Mouse (Mus musculus) embryonic fibroblast, embryonic 13.5 days (primary cell): ENCODE results near the gene Dus2. TPM values are rescaled to one million over a fixed set of nuclear protein-coding genes. Genes with fewer than 3 reads are reported as not detected.
A peak's percentile ranks its signal among the peaks of the same experiment; 100 is the strongest.
"Not testable (repeated sequence)": the region's sequence is repeated elsewhere in the genome, so short reads cannot be mapped to it uniquely, and the experiment has no call there.

ENCODE experiments used
- H3K27ac ChIP-seq: 2 replicates; pipeline ENCODE4 v1.5.1; 2012; ENCODE audit warnings: low read length, control low read depth, inconsistent platforms; ENCODE audit not compliant: insufficient read depth
- H3K4me1 ChIP-seq: 2 replicates; pipeline ENCODE4 v1.6.1; 2011; ENCODE audit warnings: low read length; ENCODE audit not compliant: control insufficient read depth, insufficient read depth
- H3K4me3 ChIP-seq: 2 replicates; pipeline ENCODE4 v1.5.1; 2011; ENCODE audit warnings: mild to moderate bottlenecking, control low read depth, low read length; ENCODE audit not compliant: insufficient read depth
- CTCF ChIP-seq: IDR thresholded peaks from 2 replicates; pipeline ENCODE4 v1.5.1; 2011; ENCODE audit warnings: mild to moderate bottlenecking, control low read depth, low read length, moderate library complexity, borderline replicate concordance; ENCODE audit not compliant: insufficient read depth
- POLR2A ChIP-seq: IDR thresholded peaks from 2 replicates; pipeline ENCODE4 v1.6.1; 2011; ENCODE audit warnings: low read depth, mild to moderate bottlenecking, control low read depth, low read length, moderate library complexity
- polyA plus RNA-seq: library from polyadenylated mRNA; stranded (reverse); fragments of >200 nt; gene quantifications from 2 replicates; pipeline ENCODE4 v1.2.4, GENCODE M21; 2011; ENCODE audit warnings: low read depth; ENCODE audit not compliant: missing spikeins, insufficient read length

Dus2 gene
- polyA plus RNA-seq, 1 experiment = 17.4 TPM

GRCm38 (mm10) chr8:106007135-106007534 is 16.0 kb downstream of the Dus2 start:
- no peak for TF ChIP-seq CTCF
- TF ChIP-seq POLR2A = no peak
- peaks cover 9% of the 10 kb centered on the region for H3K4me1 ChIP-seq
- H3K4me3 ChIP-seq = no peak overlapping the region
- peak overlapping the region; percentile 54; the same call in 1 of the 2 replicates for H3K27ac ChIP-seq

GRCm38 (mm10) chr8:106007891-106008290 is 16.8 kb downstream of the Dus2 start:
- H3K4me1 ChIP-seq, H3K4me3 ChIP-seq, H3K27ac ChIP-seq: not testable (repeated sequence)

DNA sequence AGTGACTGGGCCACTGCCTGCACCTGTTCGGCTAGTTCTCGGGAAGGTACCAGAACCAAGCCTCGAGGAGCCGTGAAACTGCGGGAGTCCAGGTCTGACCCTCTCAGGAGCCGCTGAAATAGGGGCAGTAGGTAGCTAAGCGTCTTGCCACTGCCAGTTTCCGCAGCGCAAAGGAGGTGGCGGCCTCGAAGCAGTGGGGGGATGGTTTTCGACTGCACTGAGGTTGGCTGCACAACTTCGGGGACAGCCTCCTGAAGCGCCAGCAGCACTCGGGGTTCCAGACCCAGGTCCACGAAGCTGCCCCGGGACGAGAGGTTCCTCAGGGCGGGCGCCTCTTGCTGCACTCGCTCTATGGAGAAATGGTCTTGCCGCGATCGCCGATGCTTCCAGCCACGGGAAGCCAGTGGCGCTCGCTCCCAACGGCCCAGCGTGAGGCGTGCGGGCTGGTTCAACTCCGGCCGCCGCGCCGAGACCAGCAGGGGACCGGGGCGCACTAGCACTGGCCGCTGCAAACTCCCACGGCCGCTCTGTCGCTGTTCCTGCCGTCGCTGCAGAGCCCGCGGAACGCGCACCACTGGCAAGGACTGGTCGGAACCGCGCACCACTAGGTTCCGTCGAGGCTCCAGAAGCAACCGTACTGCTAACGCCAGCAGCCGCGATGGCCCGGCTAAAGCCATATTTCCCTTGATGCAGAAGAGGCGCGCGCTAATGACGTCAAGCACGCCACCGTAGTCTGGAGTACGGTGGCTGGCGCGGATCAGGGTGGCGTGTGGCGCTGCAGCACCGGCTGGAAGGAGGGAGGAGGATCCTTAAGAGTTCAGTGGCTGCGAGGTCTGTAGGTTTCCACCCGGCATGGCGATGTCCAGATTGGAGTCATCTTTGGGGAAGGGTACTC is 19.9 kb downstream of the Dus2 start:
- H3K4me1 ChIP-seq = peaks cover 9% of the 10 kb centered on the region
- H3K4me3 ChIP-seq = peak overlapping the region; percentile 65
- TF ChIP-seq POLR2A (peak; percentile 87), CTCF (no peak)
- peak overlapping the region; percentile 20 for H3K27ac ChIP-seq

DNA sequence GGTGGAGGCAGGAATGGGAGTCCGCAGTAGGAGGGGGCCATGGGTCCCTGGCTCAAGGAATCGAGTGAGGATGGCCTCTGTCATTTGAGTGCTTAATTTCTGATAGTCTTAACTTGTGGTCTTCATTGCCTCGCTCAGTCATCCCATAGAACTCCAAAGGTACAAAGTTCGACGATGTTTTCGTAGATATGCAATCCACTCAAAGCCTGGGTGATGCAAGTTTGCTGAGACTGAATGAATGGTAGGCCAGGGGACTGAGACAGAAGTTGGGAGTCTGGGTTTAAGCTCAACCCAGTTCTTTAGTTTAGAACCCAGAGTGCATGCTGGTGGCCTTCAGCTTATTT is 20.5 kb downstream of the Dus2 start, which contains the start of gene Ddx28:
Ddx28 (minus strand) TSS at position 240 of the 344 bp plus-strand sequence.
- Histone ChIP-seq H3K27ac (peak within 1 kb of the TSS; percentile 20), H3K4me1 (peaks cover 9% of the 10 kb centered on the region), H3K4me3 (peak within 1 kb of the TSS; percentile 65)
- no peak for TF ChIP-seq POLR2A
- TF ChIP-seq CTCF = no peak

DNA sequence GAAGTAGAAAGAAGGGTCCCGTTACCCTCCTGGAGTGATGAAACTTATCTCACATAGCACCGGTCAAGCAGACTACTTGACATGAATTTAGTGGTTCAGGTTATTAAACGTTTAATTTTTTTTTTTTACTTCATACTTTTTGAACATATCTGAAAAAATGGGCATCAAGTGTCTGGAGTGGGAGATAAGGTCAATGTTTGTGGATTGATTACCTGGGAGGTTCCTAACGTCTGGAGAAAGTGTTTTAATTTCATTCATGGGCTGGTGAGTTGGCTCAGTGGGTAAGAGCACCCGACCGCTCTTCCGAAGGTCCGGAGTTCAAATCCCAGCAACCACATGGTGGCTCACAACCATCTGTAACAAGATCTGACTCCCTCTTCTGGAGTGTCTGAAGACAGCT is 21.1 kb downstream of the Dus2 start:
- peak overlapping the region; percentile 65 for H3K4me3 ChIP-seq
- not testable (repeated sequence) for H3K27ac ChIP-seq, H3K4me1 ChIP-seq

DNA sequence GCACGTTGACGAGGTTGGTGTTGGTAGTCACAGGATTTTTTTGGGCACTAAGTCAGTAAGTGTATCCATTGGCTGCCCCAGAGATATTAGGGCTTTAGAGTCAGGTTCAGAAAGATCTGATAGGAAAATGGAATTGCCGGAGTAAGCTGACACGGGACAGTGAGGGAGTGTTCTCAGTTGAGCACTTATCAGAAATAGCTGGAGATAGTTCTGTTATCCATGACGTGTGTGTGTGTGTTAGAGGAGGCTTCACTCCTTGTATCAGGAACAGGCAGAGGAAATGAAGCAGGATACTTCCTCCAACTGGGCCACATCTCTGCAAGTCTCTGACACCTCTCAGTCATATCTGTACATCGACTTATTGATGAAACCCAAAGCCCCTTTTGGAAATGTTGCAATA is 25.1 kb downstream of the Dus2 start:
- TF ChIP-seq POLR2A (no peak), CTCF (no peak)
- Histone ChIP-seq H3K27ac (no peak overlapping the region), H3K4me1 (no peaks in the 10 kb centered on the region), H3K4me3 (no peak overlapping the region)

DNA sequence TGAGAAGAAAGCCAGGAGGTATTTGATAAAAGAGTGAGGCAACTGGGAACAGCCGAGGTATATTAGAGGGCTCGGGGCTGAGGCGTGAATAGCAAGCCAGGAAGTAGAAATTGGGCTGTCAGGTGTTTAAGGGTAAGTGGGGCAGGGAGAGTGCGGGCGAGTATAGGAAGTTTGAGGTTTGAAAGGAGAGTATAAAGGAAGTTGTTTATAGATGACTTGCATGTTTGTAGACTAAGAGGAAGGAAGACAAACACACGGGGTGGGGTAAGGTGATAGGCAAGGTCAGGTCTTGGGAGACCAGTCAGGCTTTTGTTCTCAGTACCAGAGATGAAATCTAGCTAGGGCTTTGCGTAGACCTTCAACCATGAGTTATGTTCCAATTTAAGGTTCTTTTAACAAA is 26.0 kb downstream of the Dus2 start:
- TF ChIP-seq POLR2A (no peak), CTCF (no peak)
- Histone ChIP-seq H3K27ac (no peak overlapping the region), H3K4me3 (no peak overlapping the region), H3K4me1 (no peaks in the 10 kb centered on the region)

DNA sequence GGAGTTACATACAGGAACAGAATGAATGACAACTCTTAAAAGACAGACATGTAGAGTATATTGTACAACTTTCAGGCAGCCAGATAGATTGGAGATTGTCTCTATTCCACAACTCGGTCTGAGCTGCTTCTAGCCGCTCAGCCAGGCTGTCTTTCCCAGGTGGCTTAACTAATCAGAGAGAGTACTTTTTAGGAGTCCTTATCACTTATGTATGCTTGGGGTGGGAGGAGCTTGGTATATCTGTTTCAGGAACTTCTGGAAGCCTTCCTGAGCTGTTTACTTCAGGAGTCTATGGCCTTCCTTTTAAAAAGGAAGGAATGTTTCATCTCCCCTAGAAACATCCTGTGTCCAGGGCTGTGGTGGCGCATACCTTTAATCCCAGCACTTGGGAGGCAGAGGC is 26.9 kb downstream of the Dus2 start:
- H3K27ac ChIP-seq = no peak overlapping the region
- no peaks in the 10 kb centered on the region for H3K4me1 ChIP-seq
- TF ChIP-seq POLR2A (no peak), CTCF (no peak)
- H3K4me3 ChIP-seq = no peak overlapping the region

- Histone ChIP-seq H3K27ac (no peak overlapping the region), H3K4me3 (no peak overlapping the region), H3K4me1 (no peaks in the 10 kb centered on the region)
- TF ChIP-seq POLR2A (no peak), CTCF (peak; percentile 84)
These were observed 31.3 kb downstream of the Dus2 start for GRCm38 (mm10) chr8:106022483-106022882.

DNA sequence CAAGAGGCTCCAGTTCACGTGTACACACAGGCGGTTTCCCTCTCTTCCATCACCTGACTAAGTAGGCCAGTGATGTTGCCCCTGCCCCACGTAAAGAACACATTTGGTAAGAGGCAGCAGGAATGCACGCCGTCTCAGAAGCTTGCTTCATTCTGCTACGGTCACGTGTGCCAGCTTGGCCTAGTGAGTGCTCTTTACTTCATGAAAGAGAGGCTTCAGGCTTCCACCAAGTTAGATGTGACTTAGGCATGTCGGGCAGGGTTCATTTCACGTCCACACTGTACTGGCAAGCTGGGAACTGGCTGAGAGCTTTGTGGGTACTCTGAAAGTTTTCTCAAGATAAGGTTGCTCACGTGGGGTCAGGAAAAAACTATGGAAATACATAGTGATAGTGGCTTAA is 47.6 kb downstream of the Dus2 start:
- no peak for TF ChIP-seq CTCF
- TF ChIP-seq POLR2A = no peak
- no peak overlapping the region for H3K4me3 ChIP-seq
- no peaks in the 10 kb centered on the region for H3K4me1 ChIP-seq
- no peak overlapping the region for H3K27ac ChIP-seq
